ENCODE assay signal across 8 mouse cellular contexts in the genomic region with DNA sequence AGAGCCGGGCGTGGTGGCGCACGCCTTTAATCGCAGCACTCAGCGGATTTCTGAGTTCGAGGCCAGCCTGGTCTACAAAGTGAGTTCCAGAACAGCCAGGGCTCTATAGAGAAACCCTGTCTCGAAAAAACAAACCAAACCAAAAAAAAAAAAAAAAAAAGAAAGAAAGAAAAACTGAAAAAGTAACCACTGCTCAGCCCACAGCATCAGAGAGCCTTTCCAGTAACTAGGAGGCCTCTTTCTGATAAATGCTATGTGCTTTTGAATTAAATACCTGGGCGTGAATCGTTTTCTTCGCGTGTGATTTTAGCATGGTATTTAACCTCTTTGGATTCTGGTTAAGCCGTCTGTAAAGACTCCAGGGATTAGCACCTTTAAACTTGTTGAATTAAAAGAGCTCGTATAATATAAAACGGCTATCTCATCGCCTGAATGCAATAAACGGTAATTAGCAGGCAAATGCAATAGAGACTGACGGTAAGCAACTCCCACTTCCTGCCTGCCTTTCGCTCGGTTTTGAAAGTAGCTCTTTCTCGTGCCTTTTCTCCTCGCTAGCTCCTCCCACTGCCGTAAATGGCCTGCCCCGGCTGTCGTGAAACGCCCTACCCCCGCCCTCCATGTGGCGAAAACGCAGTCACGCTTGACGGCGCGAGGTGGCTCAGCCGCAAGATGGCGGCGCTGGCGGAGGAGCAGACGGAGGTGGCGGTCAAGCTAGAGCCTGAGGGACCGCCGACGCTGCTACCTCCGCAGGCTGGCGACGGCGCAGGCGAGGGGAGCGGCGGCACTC. TPM values are rescaled to one million over a fixed set of nuclear protein-coding genes. Genes with fewer than 3 reads are reported as not detected.
DNase-seq lines count a peak whose midpoint lies in the region; ATAC-seq and TF ChIP-seq lines count a peak whose summit lies in the region.

TSS of gene Taf5 (plus strand) at position 651 of the 787 bp plus-strand sequence.

- H3K4me1 ChIP-seq in G1E (ENCODE audit: insufficient read depth, low read depth, low read length) = peaks cover 19% of the 10 kb centered on the region
- peaks cover 10% of the 10 kb centered on the region for H3K4me1 ChIP-seq in forebrain, embryonic 16.5 days (replicated peaks; ENCODE audit: control insufficient read depth, insufficient read depth, low read length)
- peaks cover 3% of the 10 kb centered on the region; the same call in 1 of the 2 replicates for H3K4me1 ChIP-seq in lung, embryonic 14.5 days (ENCODE audit: insufficient read depth)
- peaks cover 3% of the 10 kb centered on the region; the same call in 1 of the 2 replicates for H3K4me1 ChIP-seq in olfactory bulb, adult 2 months (ENCODE audit: control insufficient read depth, insufficient read depth, low read length)
- peaks cover 4% of the 10 kb centered on the region for H3K4me1 ChIP-seq in thymus, adult 2 months (replicated peaks; ENCODE audit: control insufficient read depth, insufficient read depth, low read length)

- peak within 1 kb of the TSS; percentile 78 for H3K4me2 ChIP-seq in forebrain, embryonic 16.5 days (ENCODE audit: low read length)
- peak within 1 kb of the TSS; percentile 80 for H3K4me2 ChIP-seq in lung, embryonic 14.5 days

- TF ChIP-seq POLR2A in olfactory bulb, adult 2 months (IDR thresholded peaks at IDR 0.05; ENCODE audit: insufficient read depth, low read depth, low read length) = peak; percentile 97
- peak; percentile 98 for TF ChIP-seq POLR2A in thymus, adult 2 months (IDR thresholded peaks at IDR 0.05; ENCODE audit: control insufficient read depth, extremely low read depth, insufficient read depth, low read length, poor library complexity)

- H3K9ac ChIP-seq in forebrain, embryonic 16.5 days (replicated peaks; ENCODE audit: low read depth, low read length) = peak within 1 kb of the TSS; percentile 86
- H3K9ac ChIP-seq in lung, embryonic 14.5 days = peak within 1 kb of the TSS; percentile 88

- no peak for TF ChIP-seq CTCF in G1E (IDR thresholded peaks at IDR 0.05; ENCODE audit: low read depth, low read length)
- no peak for TF ChIP-seq CTCF in layer of hippocampus, adult 2 months (conservative IDR thresholded peaks at IDR 0.05)
- peak; percentile 23; the same call in 1 of the 2 replicates for TF ChIP-seq CTCF in lung, embryonic 14.5 days (IDR thresholded peaks at IDR 0.05; ENCODE audit: low read depth)
- no peak for TF ChIP-seq CTCF in olfactory bulb, adult 2 months (IDR thresholded peaks at IDR 0.05; ENCODE audit: insufficient read depth, low read depth, low read length)
- TF ChIP-seq CTCF in thymus, adult 2 months (IDR thresholded peaks at IDR 0.05; ENCODE audit: borderline replicate concordance, control insufficient read depth, extremely low read depth, insufficient read depth, low read length, poor library complexity) = peak; percentile 56; the same call in 1 of the 2 replicates

- WGBS in forebrain, embryonic 16.5 days = 9% methylated on average over 49 of the region's 49 CpGs
- WGBS in lung, embryonic 14.5 days = 8% methylated on average over 49 of the region's 49 CpGs
- 9% methylated on average over 49 of the region's 49 CpGs for WGBS in olfactory bulb, adult 2 months
- 9% methylated on average over 49 of the region's 49 CpGs for WGBS in thymus, adult 2 months

- peak; percentile 59 for ATAC-seq in G1E (ENCODE audit: extremely low read depth, insufficient number of reproducible peaks, low FRiP score, poor library complexity, severe bottlenecking)
- peak; percentile 82 for ATAC-seq in forebrain, embryonic 16.5 days
- ATAC-seq in lung, embryonic 14.5 days (ENCODE audit: insufficient read depth) = peak; percentile 79

- DNase-seq in G1E (ENCODE audit: low spot score) = peak; percentile 79
- DNase-seq in cerebellum, adult 18-20 months = peak; percentile 97 to 98
- peak; percentile 95 to 96 for DNase-seq in heart, postnatal 36 days
- DNase-seq in layer of hippocampus, adult 2 months (ENCODE audit: low spot score in 2 of 2) = peak; percentile 97
- DNase-seq in lung, embryonic 14.5 days = peak; percentile 99
- peak; percentile 99 for DNase-seq in thymus, adult 2 months

- H3K9me3 ChIP-seq in G1E (replicated peaks) = no peaks in the 10 kb centered on the region
- H3K9me3 ChIP-seq in forebrain, embryonic 16.5 days (ENCODE audit: control insufficient read depth, low read length) = peaks cover 3% of the 10 kb centered on the region; the same call in 1 of the 2 replicates
- no peaks in the 10 kb centered on the region for H3K9me3 ChIP-seq in lung, embryonic 14.5 days (ENCODE audit: low read depth, low read length)

- H3K27ac ChIP-seq in forebrain, embryonic 16.5 days (ENCODE audit: low read length) = peak within 1 kb of the TSS; percentile 91
- peak within 1 kb of the TSS; percentile 91 for H3K27ac ChIP-seq in layer of hippocampus, adult 2 months
- H3K27ac ChIP-seq in lung, embryonic 14.5 days (ENCODE audit: low read depth) = peak within 1 kb of the TSS; percentile 88
- H3K27ac ChIP-seq in olfactory bulb, adult 2 months (ENCODE audit: insufficient read depth, low read depth, low read length) = peak within 1 kb of the TSS; percentile 13; the same call in 1 of the 2 replicates
- H3K27ac ChIP-seq in thymus, adult 2 months (ENCODE audit: control insufficient read depth, insufficient read depth, low read length) = peak within 1 kb of the TSS; percentile 54

- H3K36me3 ChIP-seq in G1E (replicated peaks) = peaks cover 37% of the 10 kb centered on the region
- H3K36me3 ChIP-seq in forebrain, embryonic 16.5 days (ENCODE audit: control insufficient read depth, insufficient read depth) = peaks cover 2% of the 10 kb centered on the region
- peaks cover 16% of the 10 kb centered on the region for H3K36me3 ChIP-seq in lung, embryonic 14.5 days (ENCODE audit: insufficient read depth)
- peaks cover 8% of the 10 kb centered on the region; the same call in 1 of the 2 replicates for H3K36me3 ChIP-seq in thymus, adult 2 months (ENCODE audit: control insufficient read depth, insufficient read depth, low read length)

- no peaks in the 10 kb centered on the region; the same call in 1 of the 2 replicates for H3K27me3 ChIP-seq in G1E (ENCODE audit: insufficient read depth, low read length)
- no peaks in the 10 kb centered on the region for H3K27me3 ChIP-seq in forebrain, embryonic 16.5 days (replicated peaks; ENCODE audit: control insufficient read depth, insufficient read depth, low read length)
- H3K27me3 ChIP-seq in lung, embryonic 14.5 days (ENCODE audit: insufficient read depth, low read length) = no peaks in the 10 kb centered on the region
- no peaks in the 10 kb centered on the region for H3K27me3 ChIP-seq in thymus, adult 2 months (ENCODE audit: control insufficient read depth, insufficient read depth, low read length)

- H3K4me3 ChIP-seq in G1E (ENCODE audit: low read depth, low read length) = peak within 1 kb of the TSS; percentile 91
- H3K4me3 ChIP-seq in forebrain, embryonic 16.5 days (replicated peaks; ENCODE audit: low read length) = peak within 1 kb of the TSS; percentile 89
- peak within 1 kb of the TSS; percentile 97 for H3K4me3 ChIP-seq in layer of hippocampus, adult 2 months
- peak within 1 kb of the TSS; percentile 99 for H3K4me3 ChIP-seq in lung, embryonic 14.5 days (ENCODE audit: low read depth, low read length)
- peak within 1 kb of the TSS; percentile 87 for H3K4me3 ChIP-seq in olfactory bulb, adult 2 months (ENCODE audit: insufficient read depth, low read depth, low read length)
- peak within 1 kb of the TSS; percentile 70 for H3K4me3 ChIP-seq in thymus, adult 2 months (ENCODE audit: control insufficient read depth, insufficient read depth, low read length)

- intact Hi-C loops in heart, postnatal 36 days (cut with DNase I) = no loop called here

RNA-seq across cellular contexts. Expression of gene Taf5, which starts in this region (rescaled TPM):
- total RNA-seq in G1E (2014; fragmentation: Nextera tagmentation) = 18.1 and 23.0 TPM in 2 replicates
- 22.0 and 22.6 TPM in 2 replicates for total RNA-seq in G1E (2017)
- 7.4 and 10.1 TPM in 2 replicates for polyA plus RNA-seq in G1E (2012)
- polyA plus RNA-seq in forebrain, embryonic 16.5 days (2015; fragmentation: Nextera tagmentation; extraction: Ambion mirVana) = 5.8 and 6.0 TPM in 2 replicates
- total RNA-seq in heart, postnatal 36 days (2021) = 1 to 10 TPM; 3.0 to 3.3 TPM
- 1 to 10 TPM; 5.2 to 5.6 TPM for total RNA-seq in layer of hippocampus, adult 2 months (2021)
- 9.5 and 9.7 TPM in 2 replicates for polyA plus RNA-seq in lung, embryonic 14.5 days (2014; fragmentation: Nextera tagmentation; extraction: Ambion mirVana)
- polyA plus RNA-seq in olfactory bulb, adult 2 months (2012; ENCODE audit: insufficient read depth, insufficient read length, low replicate concordance, missing spikeins) = not detected in 2 replicates
- polyA plus RNA-seq in thymus, adult 2 months (2012; rRNA removed) = 6.7 and 8.4 TPM in 2 replicates

Comparison
In these comparisons a context has a peak if more than half of its experiments do, and no peak if none do; other contexts are left out.
1. Peak in every context shown above with its lines: DNase-seq, ATAC-seq, H3K4me3 ChIP-seq and H3K27ac ChIP-seq.
2. CTCF ChIP-seq: peak in lung, embryonic 14.5 days (single experiment) and thymus, adult 2 months (single experiment); none in G1E (single experiment), layer of hippocampus, adult 2 months (single experiment) and olfactory bulb, adult 2 months (single experiment).
3. H3K27ac ChIP-seq: peak in every context shown above with its lines; median percentile 91 in forebrain, embryonic 16.5 days; 91 in layer of hippocampus, adult 2 months; 88 in lung, embryonic 14.5 days; 54 in thymus, adult 2 months; 13 in olfactory bulb, adult 2 months.